In genomic region chr6:134896570-134897436, GRCm38 (mm10) we compare ENCODE assay signal across 8 mouse cellular contexts. TPM values are rescaled to one million over a fixed set of nuclear protein-coding genes. Genes with fewer than 3 reads are reported as not detected.
A peak's percentile ranks its signal among the peaks of the same experiment; 100 is the strongest.
DNase-seq lines count a peak whose midpoint lies in the region; ATAC-seq and TF ChIP-seq lines count a peak whose summit lies in the region.

No protein-coding gene starts in this region.

- H3K4me2 ChIP-seq in myocyte (ENCODE audit: low read depth) = peak overlapping the region; percentile 94

- H3K27me3 ChIP-seq in thymus, adult 2 months (ENCODE audit: control insufficient read depth, insufficient read depth, low read length) = no peaks in the 10 kb centered on the region
- no peaks in the 10 kb centered on the region for H3K27me3 ChIP-seq in myocyte (ENCODE audit: control insufficient read depth, insufficient read depth, insufficient read length)

- no peak overlapping the region for H3K27ac ChIP-seq in thymus, adult 2 months (ENCODE audit: control insufficient read depth, insufficient read depth, low read length)

- H3K4me3 ChIP-seq in thymus, adult 2 months (ENCODE audit: control insufficient read depth, insufficient read depth, low read length) = peak overlapping the region; percentile 2
- H3K4me3 ChIP-seq in myocyte = peak overlapping the region; percentile 90

- peaks cover 7% of the 10 kb centered on the region for H3K4me1 ChIP-seq in thymus, adult 2 months (replicated peaks; ENCODE audit: control insufficient read depth, insufficient read depth, low read length)

- H3K36me3 ChIP-seq in thymus, adult 2 months (ENCODE audit: control insufficient read depth, insufficient read depth, low read length) = no peaks in the 10 kb centered on the region
- H3K36me3 ChIP-seq in myocyte (ENCODE audit: control insufficient read depth, insufficient read depth) = no peaks in the 10 kb centered on the region

- no peak overlapping the region for H3ac ChIP-seq in myocyte (ENCODE audit: control insufficient read depth, insufficient read length)

- TF ChIP-seq CTCF in thymus, adult 2 months (IDR thresholded peaks at IDR 0.05; ENCODE audit: borderline replicate concordance, control insufficient read depth, extremely low read depth, insufficient read depth, low read length, poor library complexity) = no peak

- no peak for TF ChIP-seq POLR2A in thymus, adult 2 months (IDR thresholded peaks at IDR 0.05; ENCODE audit: control insufficient read depth, extremely low read depth, insufficient read depth, low read length, poor library complexity)
- no peak for TF ChIP-seq POLR2A in myocyte (IDR thresholded peaks at IDR 0.05; ENCODE audit: insufficient read length, low read depth)

- peak; percentile 27 for ATAC-seq in erythroblast, adult 5-6 weeks (replicated peaks; ENCODE audit: low FRiP score, poor library complexity, severe bottlenecking)

- H3K79me2 ChIP-seq in myocyte (ENCODE audit: control insufficient read depth, insufficient read depth) = no peaks in the 10 kb centered on the region

- WGBS in thymus, adult 2 months = 40% methylated on average over 15 of the region's 15 CpGs
- WGBS in large intestine, adult 2 months = 8% methylated on average over 15 of the region's 15 CpGs

- DNase-seq in thymus, adult 2 months = no peak
- no peak for DNase-seq in thymus, adult 18-20 months
- DNase-seq in large intestine, adult 2 months (ENCODE audit: low read depth, low spot score) = peak; percentile 7
- no peak for DNase-seq in right cerebral cortex, postnatal 14 days
- no peak for DNase-seq in cerebellum, adult 9-11 months
- no peak for DNase-seq in cerebellum, adult 11-12 months

TF ChIP-seq in myocyte, 11 proteins besides CTCF, POLR2A, EP300 and RAD21:
- no peak for TF ChIP-seq E2F4 (IDR thresholded peaks at IDR 0.05; ENCODE audit: insufficient read depth)
- no peak for TF ChIP-seq MYOG (IDR thresholded peaks at IDR 0.05; ENCODE audit: control insufficient read depth in 1 of 3, insufficient read depth in 1 of 3, insufficient read length in 2 of 3, low read depth in 2 of 3)
- no peak for TF ChIP-seq MAX (IDR thresholded peaks at IDR 0.05; ENCODE audit: low read depth)
- TF ChIP-seq POLR2AphosphoS2 (IDR thresholded peaks at IDR 0.05; ENCODE audit: insufficient read length, low read depth) = no peak
- no peak for TF ChIP-seq TCF12 (IDR thresholded peaks at IDR 0.05; ENCODE audit: insufficient read depth, poor library complexity, severe bottlenecking)
- TF ChIP-seq CEBPB (IDR thresholded peaks at IDR 0.05; ENCODE audit: insufficient read depth, poor library complexity, severe bottlenecking) = no peak
- no peak for TF ChIP-seq SRF (IDR thresholded peaks at IDR 0.05; ENCODE audit: control insufficient read depth, insufficient read length, low read depth)
- no peak for TF ChIP-seq REST (IDR thresholded peaks at IDR 0.05; ENCODE audit: insufficient read depth, insufficient read length)
- no peak for TF ChIP-seq TCF3 (IDR thresholded peaks at IDR 0.05; ENCODE audit: insufficient read length, low read depth)
- TF ChIP-seq MYOD1 (IDR thresholded peaks at IDR 0.05; ENCODE audit: control insufficient read depth in 1 of 3, insufficient read length in 2 of 3, low read depth in 2 of 3) = no peak
- TF ChIP-seq USF1 (IDR thresholded peaks at IDR 0.05; ENCODE audit: low read depth) = no peak

RNA-seq across cellular contexts. Expression of gene Gpr19, which starts 1.6 kb away (rescaled TPM):
- 14.7 and 15.6 TPM in 2 replicates for polyA plus RNA-seq in thymus, adult 2 months (2012; rRNA removed)
- 2.7 and 5.0 TPM in 2 replicates for total RNA-seq in erythroblast, adult 5-6 weeks (2015; ENCODE audit: low replicate concordance)
- total RNA-seq in erythroblast, adult 5-6 weeks (2017; ENCODE audit: low replicate concordance) = 2.1 and 8.3 TPM in 2 replicates
- 5.9 and 6.1 TPM in 2 replicates for polyA plus RNA-seq in large intestine, adult 2 months (2012; rRNA removed)
- polyA plus RNA-seq in myocyte (2012; fragmentation: generic; extraction: Trizol) = 2.2 TPM

RNA-seq across cellular contexts. Expression of gene Cdkn1b, which starts 23.4 kb away (rescaled TPM):
- 65.2 and 82.5 TPM in 2 replicates for polyA plus RNA-seq in thymus, adult 2 months (2012; rRNA removed)
- total RNA-seq in erythroblast, adult 5-6 weeks (2015; ENCODE audit: low replicate concordance) = 256 and 258 TPM in 2 replicates
- total RNA-seq in erythroblast, adult 5-6 weeks (2017; ENCODE audit: low replicate concordance) = 354 and 386 TPM in 2 replicates
- 10.5 and 15.7 TPM in 2 replicates for polyA plus RNA-seq in large intestine, adult 2 months (2012; rRNA removed)
- polyA plus RNA-seq in myocyte (2012; fragmentation: generic; extraction: Trizol) = 27.7 TPM
